Mouse (Mus musculus) liver, embryonic 18 days (tissue): ENCODE data around the gene AA792892. TPM values are rescaled to one million over a fixed set of nuclear protein-coding genes. Genes with fewer than 3 reads are reported as not detected.

ENCODE experiments used
- polyA plus RNA-seq: library from polyadenylated mRNA; depleted of rRNA; stranded (reverse); fragments of >200 nt; gene quantifications from 2 replicates; pipeline ENCODE4 v1.2.3, GENCODE M21; 2012; rRNA removed

Gene AA792892
- polyA plus RNA-seq, result not detected in 2 replicates

GRCm38 (mm10) chr5:94339449-94339848 lies at the start of gene AA792892:
AA792892 (plus strand) TSS chr5:94339749.

DNA sequence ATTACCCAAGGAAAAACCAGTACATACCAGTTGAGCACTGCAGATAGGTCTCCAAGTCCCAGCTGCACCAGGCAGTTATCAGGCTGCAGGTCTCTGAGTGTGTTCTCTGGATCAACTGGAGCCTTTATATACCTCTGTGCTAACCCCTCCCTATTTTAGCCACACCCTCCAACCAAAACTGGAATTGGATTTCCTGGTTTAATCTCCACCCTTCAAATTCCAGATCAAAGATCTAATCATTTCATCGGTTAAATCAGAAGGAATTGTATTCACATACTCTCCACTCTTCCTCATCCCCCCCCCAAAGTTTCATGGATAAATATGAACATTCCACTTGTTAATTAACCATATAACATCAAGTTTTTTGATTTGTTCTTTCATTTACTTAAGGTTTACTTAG lies 32.9 kb upstream of the AA792892 start, which contains the start of gene A430089I19Rik:
Gene A430089I19Rik (minus strand): TSS at position 101 of the 400 bp plus-strand sequence.

GRCm38 (mm10) chr5:94314135-94314534 lies 25.4 kb upstream of the AA792892 start, which contains the start of gene Gm6502:
Gm6502 (plus strand) TSS chr5:94314435.

Other genes with a start within 250 kb of the AA792892 start
- not detected in 2 replicates for gene Gm3106, start 121.7 kb upstream of the AA792892 start, polyA plus RNA-seq
- gene A430089I19Rik, start 33.0 kb upstream of the AA792892 start, polyA plus RNA-seq, result 0.04 TPM in 1 of 2 replicates, not detected in the other
- gene Gm6502, start 25.3 kb upstream of the AA792892 start, polyA plus RNA-seq, result not detected in 2 replicates
- not detected in 2 replicates for gene Gm7682, start 106.0 kb downstream of the AA792892 start, polyA plus RNA-seq
- gene Gm3139, start 186.5 kb downstream of the AA792892 start, polyA plus RNA-seq, result not detected in 2 replicates